Mouse (Mus musculus) retina, embryonic 14.5 days (tissue): Measurements from ENCODE around the gene Sptbn4.

ENCODE experiments used
- DNase-seq: peaks from one replicate; pipeline ENCODE4 v3.0.0-alpha.2; 2015; ENCODE audit warnings: low spot score

Sptbn4 gene

DNA sequence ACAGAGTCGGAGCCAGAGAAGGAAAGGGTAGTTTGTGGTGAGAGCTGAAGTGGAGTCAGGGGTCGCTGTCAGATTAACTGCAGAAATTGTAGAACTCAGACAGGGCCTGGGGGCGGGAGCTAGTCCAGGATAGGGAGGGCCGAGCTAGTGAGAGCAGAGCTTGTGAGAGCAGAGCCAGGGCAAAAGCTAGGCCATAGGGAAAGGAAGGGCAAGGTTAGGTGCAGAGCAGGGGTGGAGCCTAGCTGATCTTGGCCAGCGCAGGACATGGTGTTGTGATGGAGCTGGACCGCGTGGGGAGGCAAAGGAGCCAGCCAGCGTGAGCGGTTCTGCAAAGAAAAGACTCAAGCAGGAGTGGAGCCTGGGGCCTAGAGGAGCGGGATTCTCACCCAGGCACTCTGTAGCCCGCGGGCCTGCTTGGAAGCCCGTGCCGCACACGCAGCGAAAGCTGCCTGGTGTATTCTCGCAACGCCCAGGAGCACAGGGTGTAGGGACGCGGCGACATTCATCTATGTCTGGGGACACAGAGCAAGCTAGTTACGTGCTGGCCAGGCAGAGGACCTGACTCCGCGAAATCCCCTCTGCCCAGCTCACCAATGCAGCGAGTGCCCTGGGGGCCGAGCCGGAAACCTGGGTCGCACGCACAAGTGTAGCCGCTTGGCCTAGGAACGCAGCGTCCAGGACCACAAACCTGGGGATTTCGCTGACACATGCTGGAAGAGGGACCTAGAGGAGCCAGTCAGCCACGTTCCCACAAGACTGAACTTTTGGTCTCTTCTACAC, 121.2 kb downstream of the Sptbn4 start:
- no peak for DNase-seq

DNA sequence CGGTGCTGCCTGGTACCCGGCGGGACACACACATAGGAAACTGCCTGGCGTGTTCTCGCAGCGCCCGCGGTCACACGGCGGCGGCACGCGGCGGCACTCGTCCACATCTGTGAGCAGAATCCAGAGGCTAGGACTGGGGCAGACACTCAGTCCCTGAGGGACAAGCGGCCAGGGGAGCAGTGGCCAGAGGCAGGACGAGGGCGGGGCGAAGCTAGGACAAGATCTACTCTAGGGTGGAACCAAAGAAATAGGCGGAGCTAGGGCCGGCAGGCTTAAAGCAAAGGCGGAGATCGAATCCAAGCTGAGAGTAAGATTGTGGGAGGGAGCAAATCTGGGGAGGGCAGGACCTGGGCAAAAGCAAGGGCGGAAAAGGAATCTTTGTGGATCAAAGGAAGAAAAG, 121.8 kb downstream of the Sptbn4 start:
- DNase-seq: peak; percentile 58

DNA sequence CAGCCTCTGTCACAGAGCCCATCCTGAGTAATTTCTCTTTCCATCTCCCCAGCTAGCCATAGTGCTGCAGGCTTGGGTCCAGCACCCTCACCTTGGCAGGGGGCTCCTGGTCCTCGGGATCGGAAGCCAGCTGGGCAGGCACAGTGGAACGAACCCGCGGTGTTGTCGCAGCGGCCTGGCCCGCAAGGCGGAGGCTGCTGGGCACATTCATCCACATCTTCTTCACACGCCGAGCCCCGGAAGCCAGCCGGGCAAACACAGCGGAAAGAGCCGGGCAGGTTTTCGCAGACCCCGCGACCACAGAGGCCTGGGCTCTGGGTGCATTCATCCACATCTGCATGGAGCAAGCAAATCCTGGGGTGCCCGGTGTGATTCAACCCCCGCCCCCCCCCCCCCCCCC, 122.6 kb downstream of the Sptbn4 start:
- DNase-seq: no peak

DNA sequence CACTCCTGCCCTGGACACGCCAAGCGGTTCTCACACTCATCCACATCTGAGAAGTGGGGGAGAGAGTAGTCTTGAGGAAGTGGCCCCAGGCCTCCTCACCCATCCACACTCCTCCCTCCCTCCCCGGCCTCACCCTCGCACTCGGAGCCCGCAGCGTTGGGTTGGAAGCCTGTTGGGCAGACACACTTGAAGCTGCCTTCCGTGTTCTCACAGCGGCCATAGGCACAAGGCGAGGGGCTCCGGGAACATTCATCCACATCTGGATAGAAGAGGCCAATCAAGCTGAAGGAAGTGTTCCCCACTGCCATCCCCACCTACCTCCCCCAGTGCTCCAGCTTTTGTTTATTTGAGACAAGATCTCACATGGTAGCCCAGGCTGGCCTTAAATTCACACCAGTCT, 123.3 kb downstream of the Sptbn4 start:
- no peak for DNase-seq

DNA sequence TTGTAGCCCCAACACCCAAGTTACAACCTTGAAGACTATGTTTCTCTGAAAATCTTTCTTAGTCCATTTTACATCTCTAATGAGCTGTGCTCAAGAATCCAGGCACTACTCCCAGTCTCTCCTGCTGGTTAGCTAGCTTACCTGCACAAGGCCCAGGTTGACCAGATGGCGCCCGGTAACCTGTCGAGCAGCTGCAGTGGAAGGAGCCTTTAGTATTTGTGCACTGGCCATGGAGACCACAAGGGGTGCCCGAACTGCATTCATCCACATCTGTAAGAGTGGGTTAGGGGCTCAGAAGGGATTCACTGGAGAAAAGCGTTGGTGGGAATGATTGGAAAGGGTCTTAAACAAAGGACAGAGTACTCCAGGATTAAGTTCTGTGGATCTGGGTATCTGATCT, 124.5 kb downstream of the Sptbn4 start:
- DNase-seq: no peak

DNA sequence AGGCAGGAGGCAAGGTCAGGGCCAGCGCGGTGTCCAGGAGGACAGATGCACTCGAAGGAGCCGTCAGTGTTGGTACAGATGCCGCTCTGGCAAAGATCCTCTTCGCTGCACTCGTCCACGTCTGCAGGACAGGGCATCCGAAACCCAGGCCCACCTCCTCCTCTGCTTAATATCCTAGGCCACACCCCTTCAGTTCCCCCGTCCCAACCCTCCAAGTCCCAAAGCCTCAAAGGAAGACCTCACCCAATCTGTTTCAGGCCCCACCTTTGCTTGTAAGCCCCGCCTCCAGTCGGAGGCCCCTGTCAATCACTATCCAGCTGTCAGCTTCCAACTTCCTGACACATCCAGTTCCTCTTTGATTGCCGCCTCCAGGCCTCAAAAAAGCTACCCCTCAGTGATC, 125.2 kb downstream of the Sptbn4 start:
- DNase-seq: no peak

DNA sequence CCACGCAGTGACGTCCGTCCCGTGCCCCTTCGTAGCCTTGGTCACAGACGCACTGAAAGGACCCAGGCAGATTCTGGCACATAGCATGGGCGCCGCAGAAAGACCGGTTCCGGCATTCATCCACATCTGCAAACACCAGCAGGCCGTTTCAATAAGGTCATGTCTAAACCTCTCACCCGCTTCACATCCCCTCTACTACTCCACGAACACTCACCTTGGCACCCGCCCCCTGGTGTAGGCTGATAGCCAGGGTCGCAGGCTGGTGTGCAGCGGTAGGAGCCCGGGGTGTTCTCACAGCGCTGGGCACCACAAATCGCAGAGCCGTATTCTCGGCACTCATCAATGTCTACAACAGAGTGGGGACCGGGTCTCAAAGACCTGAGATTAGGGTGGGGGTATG, 128.1 kb downstream of the Sptbn4 start:
- DNase-seq: no peak

DNA sequence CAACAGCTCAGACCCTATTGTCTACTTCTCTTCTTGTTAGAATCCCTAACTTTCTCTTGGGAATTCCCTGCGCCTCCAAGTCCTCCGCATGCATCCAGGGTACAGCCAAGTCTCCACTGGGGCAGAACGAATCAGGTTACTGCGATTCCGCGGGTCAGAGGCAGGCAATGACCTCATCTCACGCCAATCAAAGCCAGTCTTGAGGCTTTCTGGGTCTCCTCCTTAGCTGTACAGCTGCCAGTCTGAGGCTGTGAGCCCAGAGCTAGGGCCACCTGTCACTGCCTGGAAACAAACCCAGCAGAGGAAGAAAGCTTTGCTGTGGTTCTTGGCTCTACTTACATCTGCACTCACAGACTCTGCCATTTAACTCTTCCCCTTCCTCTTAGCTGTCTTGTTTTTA, 131.5 kb downstream of the Sptbn4 start:
- DNase-seq: peak; percentile 55

DNA sequence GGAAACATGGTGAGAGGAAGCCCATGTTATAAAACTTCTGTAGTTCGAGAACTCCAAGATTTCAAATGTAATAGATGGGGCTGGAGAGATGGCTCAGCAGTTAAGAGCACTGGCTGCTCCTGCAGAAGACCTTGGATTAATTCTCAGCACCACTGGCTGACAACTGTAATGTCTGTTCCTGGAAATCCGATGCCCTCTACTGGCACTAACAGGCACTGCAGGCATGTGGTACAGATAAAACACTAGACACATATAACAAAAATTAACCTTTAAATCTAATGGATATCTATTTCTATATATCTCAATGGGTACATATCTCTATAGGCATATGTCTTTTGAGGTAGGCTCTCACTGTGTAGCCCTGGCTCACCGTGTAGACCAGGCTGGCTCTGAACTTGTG, 133.1 kb downstream of the Sptbn4 start:
- no peak for DNase-seq

DNA sequence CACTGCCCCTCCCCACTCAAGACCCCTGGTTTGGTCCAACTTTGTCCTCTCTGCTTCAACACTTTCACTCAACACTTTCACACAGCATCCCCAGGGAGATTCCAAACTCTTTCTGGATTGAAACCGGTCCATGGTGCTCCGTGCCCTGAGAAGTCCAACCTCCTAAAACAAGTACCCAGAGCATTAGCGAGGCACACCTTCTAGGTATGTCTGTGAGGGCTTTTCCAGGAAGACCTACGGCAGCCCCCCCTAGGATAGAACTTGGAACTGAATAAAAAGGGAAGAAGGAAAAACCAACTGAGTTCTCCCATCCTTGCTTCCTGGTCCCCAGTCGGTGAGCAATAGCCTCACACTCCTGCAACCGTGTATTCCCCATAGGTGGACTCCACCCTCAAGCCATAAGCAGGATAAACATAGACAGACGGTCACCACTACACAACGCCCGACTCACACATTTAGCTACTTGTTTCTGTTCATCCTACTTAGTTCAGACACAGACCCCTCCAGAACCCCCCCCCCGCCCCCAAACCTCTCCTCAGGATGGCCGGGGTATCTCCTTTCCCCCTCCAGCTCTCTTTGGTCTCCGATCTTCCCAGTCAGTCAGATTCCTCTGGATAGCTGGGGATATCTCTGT, 135.7 kb downstream of the Sptbn4 start:
- no peak for DNase-seq

DNA sequence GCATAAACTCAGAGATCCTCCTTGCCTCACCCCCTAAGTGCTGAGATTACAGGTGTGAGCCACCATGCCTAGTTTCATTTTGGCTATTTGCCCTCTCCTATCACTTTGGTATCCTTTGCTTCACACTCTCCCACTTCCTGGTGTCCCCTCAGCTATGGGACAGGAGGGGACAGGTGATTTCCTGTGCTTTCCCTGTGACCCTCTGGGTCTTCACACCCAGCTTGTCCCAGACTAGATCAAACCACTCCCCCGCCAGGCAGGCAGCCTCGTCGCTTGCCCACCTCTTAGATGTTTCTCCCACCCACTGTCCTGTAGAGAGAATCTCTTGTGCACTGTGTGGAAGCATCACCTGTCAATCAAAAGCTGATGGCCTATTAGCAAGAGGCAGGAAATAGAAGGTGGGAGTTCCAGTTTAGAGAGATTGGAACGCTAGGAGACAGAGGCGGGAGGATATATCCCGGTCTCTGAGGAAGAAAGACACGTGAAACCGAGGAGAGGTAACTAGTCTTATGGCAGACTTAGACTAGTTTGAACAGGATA, 136.4 kb downstream of the Sptbn4 start:
- no peak for DNase-seq

DNA sequence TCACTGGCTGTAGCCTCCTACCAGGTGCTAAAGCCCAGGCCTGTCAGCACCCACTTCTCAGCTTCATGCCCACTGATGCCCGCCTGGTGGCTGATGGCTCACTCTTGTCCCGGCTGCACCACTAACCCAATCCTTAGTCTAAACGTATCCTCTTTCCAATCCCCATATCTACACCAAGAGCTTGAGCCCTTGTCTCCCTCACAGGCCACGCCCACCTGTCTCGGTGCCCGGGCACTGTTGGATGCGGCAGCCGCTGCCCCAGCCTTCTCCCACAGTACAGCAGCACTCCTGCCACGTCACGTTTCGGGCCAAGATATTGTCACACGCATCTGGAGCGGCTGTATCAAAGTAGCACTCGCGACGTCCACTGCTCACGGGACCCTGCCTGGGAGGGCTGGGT, 137.2 kb downstream of the Sptbn4 start:
- no peak for DNase-seq

DNA sequence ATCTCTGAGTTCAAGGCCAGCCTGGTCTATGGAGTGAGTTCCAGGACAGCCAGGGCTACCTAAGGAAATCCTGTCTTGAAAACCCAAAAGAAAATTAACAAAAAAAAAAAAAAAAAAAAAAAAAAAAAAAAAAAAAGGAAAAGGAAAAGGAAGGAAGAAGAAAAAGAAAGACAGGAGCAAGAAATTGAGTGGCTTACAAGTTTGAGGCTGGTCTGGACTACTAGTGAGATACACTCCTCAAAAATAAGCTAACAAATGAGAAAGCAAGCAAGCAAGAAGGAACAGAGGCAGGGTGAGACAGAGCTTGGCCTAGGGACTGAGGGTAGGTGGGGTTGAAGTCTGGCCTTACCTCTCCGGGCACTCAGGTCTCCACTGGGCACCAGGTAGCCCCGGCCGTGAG, 137.7 kb downstream of the Sptbn4 start:
- no peak for DNase-seq

DNA sequence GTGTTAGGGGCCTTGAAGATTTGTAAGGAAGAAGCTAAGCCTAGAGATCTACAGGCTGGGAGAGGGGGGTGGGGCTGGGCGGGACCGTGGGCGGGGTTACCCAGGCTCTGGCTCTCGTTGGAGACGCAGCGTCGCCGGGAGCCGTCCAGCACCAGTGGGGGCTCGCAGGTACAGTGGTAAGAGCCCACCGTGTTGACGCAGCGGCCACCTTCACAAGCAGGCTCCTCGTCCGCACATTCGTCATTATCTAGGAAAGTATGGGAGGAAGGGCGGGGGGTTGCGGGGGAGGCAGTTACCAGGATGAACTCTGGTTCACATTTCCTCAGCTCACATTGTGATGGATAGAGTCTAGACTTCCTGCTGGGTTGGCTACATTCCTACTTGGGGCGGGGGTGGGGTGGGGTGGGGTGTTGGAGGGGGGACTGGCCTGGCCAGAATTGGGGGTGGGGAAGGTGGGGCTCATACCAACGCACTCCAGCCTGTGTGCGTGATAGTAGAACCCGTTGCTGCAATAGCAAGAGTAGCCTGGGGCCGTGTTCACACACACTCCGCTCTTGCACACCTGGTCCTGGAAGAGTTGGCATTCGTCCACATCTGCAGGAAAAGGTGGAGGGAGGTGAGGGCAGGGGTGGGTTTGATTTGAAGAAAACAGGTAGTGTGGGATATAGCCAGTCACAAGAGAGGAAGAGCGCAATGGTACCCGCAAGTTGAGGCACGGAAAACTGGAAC, 138.5 kb downstream of the Sptbn4 start:
- DNase-seq: no peak

DNA sequence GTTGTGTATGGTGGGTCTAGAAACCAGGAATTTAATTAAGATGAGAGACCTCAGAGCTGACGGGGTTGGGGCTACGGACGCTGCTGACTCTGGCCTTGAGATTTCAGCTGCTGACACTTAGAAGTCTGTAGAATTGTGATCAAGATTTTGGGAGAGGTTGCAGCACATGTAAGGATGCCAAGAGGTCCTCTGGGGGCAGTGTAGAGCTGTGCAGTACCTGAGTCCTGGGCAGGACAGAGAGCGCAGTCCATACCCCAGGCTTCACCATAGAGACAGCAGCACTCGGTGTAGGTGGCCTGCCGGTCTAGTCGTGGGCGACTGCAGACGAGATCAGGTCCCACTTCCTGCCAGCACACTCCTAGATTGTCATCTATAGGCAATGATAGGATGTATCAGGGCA, 139.9 kb downstream of the Sptbn4 start:
- no peak for DNase-seq
